Mouse (Mus musculus) stomach, embryonic 16.5 days (tissue): ENCODE results near the gene Lmbr1l. TPM values are rescaled to one million over a fixed set of nuclear protein-coding genes. Genes with fewer than 3 reads are reported as not detected.
A peak's percentile ranks its signal among the peaks of the same experiment; 100 is the strongest.
"Not testable (repeated sequence)": the region's sequence is repeated elsewhere in the genome, so short reads cannot be mapped to it uniquely, and the experiment has no call there.

ENCODE experiments used
- ATAC-seq: fragments of 200-750 bp; cut with Nextera tagmentation; 2 replicates; pipeline ENCODE4 v1.8.0; 2017; ENCODE audit warnings: moderate number of reproducible peaks, moderate TSS enrichment; ENCODE audit not compliant: insufficient read depth, low FRiP score
- H3K27ac ChIP-seq: fragments of 300-500 bp; sonication (generic); 2 replicates; pipeline ENCODE4 v1.5.1; 2014; ENCODE audit warnings: low read length
- H3K27me3 ChIP-seq: fragments of 300-500 bp; sonication (generic); 2 replicates; pipeline ENCODE4 v1.6.1; 2014; ENCODE audit warnings: low read length, control low read depth, mixed read lengths; ENCODE audit not compliant: control insufficient read depth, insufficient read depth
- H3K36me3 ChIP-seq: fragments of 300-500 bp; sonication (generic); 2 replicates; pipeline ENCODE4 v1.6.1; 2014; ENCODE audit warnings: low read length; ENCODE audit not compliant: control insufficient read depth, insufficient read depth
- H3K4me1 ChIP-seq: fragments of 300-500 bp; sonication (generic); 2 replicates; pipeline ENCODE4 v1.6.1; 2014; ENCODE audit warnings: low read length, control low read depth, mixed read lengths; ENCODE audit not compliant: control insufficient read depth, insufficient read depth
- H3K4me2 ChIP-seq: fragments of 300-500 bp; sonication (generic); 2 replicates; pipeline ENCODE4 v1.6.1; 2014; ENCODE audit warnings: low read depth, low read length, mixed read lengths
- H3K4me3 ChIP-seq: fragments of 300-500 bp; sonication (generic); replicated peaks from 2 replicates; pipeline ENCODE4 v1.5.1; 2014; ENCODE audit warnings: mild to moderate bottlenecking, low read length
- H3K9ac ChIP-seq: fragments of 300-500 bp; sonication (generic); 2 replicates; pipeline ENCODE4 v1.6.1; 2014; ENCODE audit warnings: low read length
- H3K9me3 ChIP-seq: fragments of 300-500 bp; sonication (generic); replicated peaks from 2 replicates; pipeline ENCODE4 v1.6.1; 2016; ENCODE audit warnings: low read length, control low read depth; ENCODE audit not compliant: control insufficient read depth
- WGBS: fragments of 180-500 bp; shearing (Covaris S2); extraction: QIAGEN DNeasy Blood & Tissue Kit; methylation state at CpG from one replicate; pipeline ENCODE4 v1.1.7; 2014; 5-methylcytosine and 5-hydroxymethylcytosine counted together
- polyA plus RNA-seq: library from polyadenylated mRNA; unstranded; fragments of >200 nt; fragmentation: Nextera tagmentation; extraction: Ambion mirVana; gene quantifications from 2 replicates; pipeline ENCODE4 v1.2.1, GENCODE M21; 2015

The Lmbr1l gene
- polyA plus RNA-seq, 1 experiment from 2014 or later = 14.8 TPM

DNA sequence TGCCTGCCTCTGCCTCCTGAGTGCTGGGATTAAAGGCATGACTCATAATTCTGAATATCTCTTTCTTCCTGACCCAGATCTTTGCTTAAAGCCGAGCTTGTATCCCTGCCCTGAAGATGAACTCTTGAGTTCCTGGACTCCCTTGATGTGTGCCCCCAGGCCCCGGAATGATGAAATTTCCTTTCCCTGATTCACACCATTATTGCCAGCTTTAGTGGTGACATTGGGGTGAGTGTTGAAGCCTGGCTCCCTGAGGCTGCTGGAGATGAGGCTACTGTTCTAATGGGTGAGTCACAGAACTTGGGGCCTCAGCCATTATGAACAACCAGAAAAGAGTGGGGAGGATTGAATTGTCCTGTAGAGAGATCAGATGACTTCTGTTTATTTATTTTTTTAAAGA is 23.5 kb upstream of the Lmbr1l start:
- Histone ChIP-seq H3K4me3 (no peak overlapping the region), H3K4me2 (no peak overlapping the region), H3K27ac (no peak overlapping the region), H3K9ac (no peak overlapping the region), H3K9me3 (no peaks in the 10 kb centered on the region), H3K4me1 (no peaks in the 10 kb centered on the region), H3K27me3 (no peaks in the 10 kb centered on the region), H3K36me3 (no peaks in the 10 kb centered on the region)
- WGBS = 63% methylated on average over 2 of the region's 2 CpGs
- ATAC-seq = no peak

DNA sequence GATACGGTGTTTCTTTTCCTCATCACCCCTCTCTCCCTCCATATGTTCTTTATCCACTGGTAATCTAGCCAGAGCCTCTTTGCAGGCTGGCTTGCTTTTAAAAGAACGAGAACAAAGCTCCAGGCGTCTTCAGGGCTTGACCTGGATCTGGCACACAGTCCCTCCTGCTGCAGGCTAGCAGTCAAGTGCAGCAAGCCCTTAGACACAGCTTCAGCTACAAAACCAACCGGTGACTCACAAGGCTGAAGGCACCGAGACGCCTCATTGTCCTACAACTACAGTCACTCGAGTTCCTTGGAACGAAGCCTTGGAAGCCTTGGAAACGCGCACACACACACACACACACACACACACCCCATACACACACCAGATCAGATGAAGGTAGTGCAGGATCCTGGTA is 22.8 kb upstream of the Lmbr1l start:
- no peaks in the 10 kb centered on the region for H3K9me3 ChIP-seq
- H3K4me1 ChIP-seq = no peaks in the 10 kb centered on the region
- no peak for ATAC-seq
- H3K4me2 ChIP-seq = no peak overlapping the region
- no peak overlapping the region for H3K4me3 ChIP-seq
- 70% methylated on average over 10 of the region's 10 CpGs for WGBS
- no peak overlapping the region for H3K9ac ChIP-seq
- no peak overlapping the region for H3K27ac ChIP-seq
- H3K27me3 ChIP-seq = no peaks in the 10 kb centered on the region
- H3K36me3 ChIP-seq = no peaks in the 10 kb centered on the region

GRCm38 (mm10) chr15:98934217-98934839 is 16.3 kb upstream of the Lmbr1l start, which contains the start of gene Tuba1b:
TSS of gene Tuba1b (minus strand) at chr15:98934565.
- ATAC-seq = peak; percentile 97
- under 1% methylated on average over 48 of the region's 58 CpGs for WGBS
- Histone ChIP-seq H3K9me3 (no peaks in the 10 kb centered on the region), H3K36me3 (0 out of 2 replicates have a peak, but pooled peaks cover 6% of the 10 kb centered on the region), H3K4me3 (peak within 1 kb of the TSS; percentile 81), H3K27ac (peak within 1 kb of the TSS; percentile 99), H3K4me1 (peaks cover 8% of the 10 kb centered on the region), H3K27me3 (no peaks in the 10 kb centered on the region), H3K4me2 (peak within 1 kb of the TSS; percentile 98), H3K9ac (peak within 1 kb of the TSS; percentile 94)

- WGBS = under 1% methylated on average over 35 of the region's 35 CpGs
- Histone ChIP-seq H3K27ac (peak overlapping the region; percentile 99), H3K4me2 (peak overlapping the region; percentile 98), H3K27me3 (no peaks in the 10 kb centered on the region), H3K4me1 (peaks cover 8% of the 10 kb centered on the region), H3K36me3 (0 out of 2 replicates have a peak, but pooled peaks cover 6% of the 10 kb centered on the region), H3K9ac (peak overlapping the region; percentile 94), H3K4me3 (peak overlapping the region; percentile 81), H3K9me3 (no peaks in the 10 kb centered on the region)
- peak; percentile 87 for ATAC-seq
These were observed 15.8 kb upstream of the Lmbr1l start for GRCm38 (mm10) chr15:98933833-98934216.

- not testable (repeated sequence) for ATAC-seq
These were observed 15.1 kb upstream of the Lmbr1l start for GRCm38 (mm10) chr15:98933004-98933671.

GRCm38 (mm10) chr15:98930998-98931397 is 13.0 kb upstream of the Lmbr1l start:
- Histone ChIP-seq H3K27ac (no peak overlapping the region), H3K27me3 (no peaks in the 10 kb centered on the region), H3K9me3 (no peaks in the 10 kb centered on the region), H3K4me2 (no peak overlapping the region), H3K4me3 (no peak overlapping the region), H3K4me1 (peaks cover 8% of the 10 kb centered on the region), H3K36me3 (0 out of 2 replicates have a peak, but pooled peaks cover 6% of the 10 kb centered on the region), H3K9ac (no peak overlapping the region)
- no peak for ATAC-seq
- WGBS = 77% methylated on average over 3 of the region's 3 CpGs

More at GRCm38 (mm10) chr15:98933004-98933671, 15.1 kb upstream of the Lmbr1l start:
- H3K4me1 ChIP-seq, H3K27me3 ChIP-seq, H3K36me3 ChIP-seq, H3K9me3 ChIP-seq: not testable (repeated sequence)
- WGBS = 8% methylated on average over 8 of the region's 9 CpGs
- peak overlapping the region; percentile 99 for H3K27ac ChIP-seq
- H3K9ac ChIP-seq = peak overlapping the region; percentile 94
- peak overlapping the region; percentile 98 for H3K4me2 ChIP-seq
- H3K4me3 ChIP-seq = peak overlapping the region; percentile 81

DNA sequence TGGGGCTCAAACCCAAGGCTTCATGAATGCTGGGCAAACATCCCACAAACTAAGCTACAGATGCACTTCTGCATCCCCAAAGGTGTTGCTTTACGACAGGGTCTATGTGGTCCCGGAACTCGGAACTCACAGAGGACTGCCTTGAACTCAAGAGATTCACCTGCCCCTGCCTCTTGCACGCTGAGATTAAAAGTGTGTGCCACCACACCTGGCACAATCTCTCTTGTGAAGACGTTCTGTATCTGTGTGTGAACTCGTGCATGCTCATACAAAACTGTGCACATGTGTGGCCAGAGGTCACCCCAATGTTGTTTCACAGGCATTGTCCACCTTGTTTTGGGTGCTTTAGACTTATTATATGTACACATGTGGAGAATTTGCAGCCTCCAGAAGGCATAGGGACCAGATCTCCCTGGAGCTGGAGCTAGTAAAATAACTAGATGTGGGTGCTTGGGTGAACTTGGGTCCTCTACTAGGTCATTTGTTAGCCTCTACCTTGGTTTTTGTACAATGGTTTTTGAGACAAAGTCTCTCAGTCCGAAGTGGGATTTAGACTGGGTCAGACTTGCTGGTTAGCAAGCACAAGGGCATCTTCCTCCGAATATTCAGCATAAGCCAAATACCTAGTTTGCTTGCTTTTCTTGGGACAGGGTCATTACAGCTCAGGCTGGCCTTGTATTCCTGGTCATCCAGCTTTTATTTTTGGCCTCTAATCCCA is 12.1 kb upstream of the Lmbr1l start:
- 43% methylated on average over 8 of the region's 8 CpGs for WGBS
- no peak for ATAC-seq

DNA sequence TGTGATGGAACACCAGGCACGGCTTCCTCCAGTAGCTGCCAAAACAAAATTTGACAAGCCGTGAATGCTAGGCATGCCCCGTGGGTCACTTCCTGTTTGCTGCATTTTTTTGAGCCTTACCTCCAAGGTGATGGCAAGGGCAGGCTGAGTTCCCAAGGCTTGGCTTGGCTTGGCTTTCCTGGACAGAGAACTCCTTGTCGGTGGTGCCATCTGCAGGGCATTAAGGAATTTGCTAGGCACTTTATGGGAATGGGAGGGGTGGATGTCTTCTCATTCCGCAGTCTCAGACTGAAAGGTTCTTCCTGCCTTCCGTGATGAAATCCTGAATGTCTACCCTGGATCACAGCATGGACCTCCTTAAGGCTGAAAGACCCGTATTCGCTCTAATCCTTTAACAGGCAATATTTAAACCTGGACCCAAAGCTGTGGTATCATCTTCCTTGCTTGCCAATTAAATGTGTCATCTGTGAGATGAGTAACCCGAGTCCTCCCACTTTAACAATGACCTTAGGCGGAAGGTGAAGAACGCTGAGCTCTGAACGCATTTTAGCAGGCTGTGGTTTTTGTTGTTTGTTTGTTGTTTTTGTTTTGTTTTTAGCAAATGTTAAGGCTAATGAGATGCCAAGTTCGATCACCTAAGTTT is 10.7 kb upstream of the Lmbr1l start:
- no peaks in the 10 kb centered on the region for H3K27me3 ChIP-seq
- no peak overlapping the region for H3K27ac ChIP-seq
- peak overlapping the region; percentile 32; the same call in 1 of the 2 replicates for H3K4me2 ChIP-seq
- H3K9me3 ChIP-seq = no peaks in the 10 kb centered on the region
- no peaks in the 10 kb centered on the region; the same call in 1 of the 2 replicates for H3K4me1 ChIP-seq
- 14% methylated on average over 13 of the region's 13 CpGs for WGBS
- H3K4me3 ChIP-seq = no peak overlapping the region
- H3K9ac ChIP-seq = no peak overlapping the region; the same call in 1 of the 2 replicates
- H3K36me3 ChIP-seq = 0 out of 2 replicates have a peak, but pooled peaks cover 6% of the 10 kb centered on the region
- ATAC-seq = peak; percentile 71; the same call in 1 of the 2 replicates

More for the DNA sequence above, 12.1 kb upstream of the Lmbr1l start:
- no peak overlapping the region for H3K4me3 ChIP-seq
- no peak overlapping the region; the same call in 1 of the 2 replicates for H3K27ac ChIP-seq
- H3K4me2 ChIP-seq = no peak overlapping the region
- 0 out of 2 replicates have a peak, but pooled peaks cover 6% of the 10 kb centered on the region for H3K36me3 ChIP-seq
- no peaks in the 10 kb centered on the region for H3K9me3 ChIP-seq
- no peak overlapping the region for H3K9ac ChIP-seq
- H3K27me3 ChIP-seq = no peaks in the 10 kb centered on the region
- peaks cover 2% of the 10 kb centered on the region for H3K4me1 ChIP-seq
